Mouse (Mus musculus) brown adipose tissue, adult 24 weeks (tissue): ENCODE data around the gene Aven. TPM values are rescaled to one million over a fixed set of nuclear protein-coding genes. Genes with fewer than 3 reads are reported as not detected.

Experiments
- H3K27ac ChIP-seq: fragments of 200-500 bp; replicated peaks from 2 replicates; pipeline ENCODE4 v1.5.1; 2012; ENCODE audit warnings: low read depth, mild to moderate bottlenecking, low read length
- H3K4me1 ChIP-seq: fragments of 200-500 bp; 2 replicates; pipeline ENCODE4 v1.6.1; 2012; ENCODE audit warnings: low read length, mixed read lengths; ENCODE audit not compliant: control insufficient read depth, insufficient read depth, insufficient read length
- H3K4me3 ChIP-seq: fragments of 200-500 bp; 2 replicates; pipeline ENCODE4 v1.5.1; 2012; ENCODE audit warnings: low read depth, mild to moderate bottlenecking, low read length, moderate library complexity; ENCODE audit not compliant: insufficient read depth
- polyA plus RNA-seq: library from polyadenylated mRNA; stranded (reverse); fragments of >200 nt; gene quantifications from 2 replicates; pipeline ENCODE4 v1.2.4, GENCODE M21; 2012; ENCODE audit not compliant: missing spikeins, insufficient read depth, insufficient read length

Gene Aven
- polyA plus RNA-seq, 1 experiment = 11.8 TPM

DNA sequence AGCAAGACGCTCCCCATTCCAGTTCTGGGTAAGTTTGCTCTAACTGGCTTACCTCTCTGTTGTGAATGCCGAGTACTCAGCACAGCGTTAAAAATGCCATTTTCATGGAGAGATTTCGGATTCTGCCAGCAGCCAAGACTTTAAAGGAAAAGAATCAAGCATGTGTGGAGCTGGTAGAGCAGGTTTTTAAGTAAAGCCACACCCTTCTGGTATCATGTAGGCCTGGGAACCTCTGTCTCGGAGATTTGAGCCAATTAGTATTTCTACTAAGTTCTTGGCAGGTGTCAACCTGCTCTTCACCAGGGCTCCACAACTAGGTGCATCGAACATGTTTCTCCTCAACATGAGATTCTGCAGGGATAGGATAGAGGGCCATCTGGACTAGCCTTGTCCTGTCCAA, 16.2 kb upstream of the Aven start:
- Histone ChIP-seq H3K4me1 (no peaks in the 10 kb centered on the region), H3K27ac (no peak overlapping the region), H3K4me3 (no peak overlapping the region)

DNA sequence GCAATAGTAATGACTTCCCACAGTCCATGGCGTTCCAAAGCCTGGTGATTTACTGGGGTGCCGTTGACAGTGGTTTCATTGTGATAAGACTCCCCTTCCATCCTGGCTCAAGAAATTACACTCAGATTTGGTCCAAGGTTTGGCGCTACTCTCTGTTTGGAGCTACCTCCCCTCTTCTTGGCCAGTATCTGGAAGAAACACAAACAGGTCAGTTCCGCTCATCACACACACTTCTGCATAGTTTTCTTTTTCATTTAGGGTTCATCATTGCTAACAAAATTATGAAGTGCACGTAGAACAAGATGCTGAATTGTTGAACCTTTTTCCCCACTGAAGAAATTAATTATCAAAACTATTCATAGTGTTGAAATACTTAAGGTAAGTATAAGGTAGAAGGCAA, 12.1 kb upstream of the Aven start, which contains the start of gene Chrm5:
Chrm5 (minus strand) TSS at position 101 of the 400 bp plus-strand sequence.
- no peak within 1 kb of the TSS for H3K4me3 ChIP-seq
- H3K4me1 ChIP-seq = no peaks in the 10 kb centered on the region
- H3K27ac ChIP-seq = no peak within 1 kb of the TSS

DNA sequence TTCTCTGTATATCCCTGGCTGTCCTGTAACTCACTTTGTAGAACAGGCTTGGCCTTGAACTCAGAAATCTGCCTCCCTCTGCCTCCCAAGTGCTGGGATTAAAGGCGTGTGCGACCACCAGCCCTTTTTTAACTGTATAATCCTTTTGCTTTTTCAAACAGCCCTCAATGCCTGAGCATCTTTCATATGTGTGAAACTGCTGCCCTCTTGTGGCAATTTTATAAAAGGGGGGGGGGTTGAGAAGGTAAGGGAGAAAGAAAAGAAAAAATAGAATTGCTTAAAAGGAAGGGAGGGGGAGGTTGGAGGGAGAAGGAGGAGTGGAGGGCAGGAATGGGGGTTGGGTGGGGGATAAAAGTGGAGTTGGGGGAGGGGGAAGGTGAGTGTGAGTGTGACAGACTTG, 11.2 kb upstream of the Aven start:
- H3K27ac ChIP-seq = no peak overlapping the region
- H3K4me3 ChIP-seq = no peak overlapping the region

GRCm38 (mm10) chr2:112482533-112483333, 10.0 kb upstream of the Aven start:
- H3K27ac ChIP-seq = no peak overlapping the region
- no peaks in the 10 kb centered on the region for H3K4me1 ChIP-seq
- no peak overlapping the region for H3K4me3 ChIP-seq

More for the DNA sequence above, 11.2 kb upstream of the Aven start:
- H3K4me1 ChIP-seq = no peaks in the 10 kb centered on the region

- no peak overlapping the region for H3K27ac ChIP-seq
- H3K4me3 ChIP-seq = no peak overlapping the region
- H3K4me1 ChIP-seq = no peaks in the 10 kb centered on the region
Measured at GRCm38 (mm10) chr2:112483334-112483651, 9.5 kb upstream of the Aven start.

DNA sequence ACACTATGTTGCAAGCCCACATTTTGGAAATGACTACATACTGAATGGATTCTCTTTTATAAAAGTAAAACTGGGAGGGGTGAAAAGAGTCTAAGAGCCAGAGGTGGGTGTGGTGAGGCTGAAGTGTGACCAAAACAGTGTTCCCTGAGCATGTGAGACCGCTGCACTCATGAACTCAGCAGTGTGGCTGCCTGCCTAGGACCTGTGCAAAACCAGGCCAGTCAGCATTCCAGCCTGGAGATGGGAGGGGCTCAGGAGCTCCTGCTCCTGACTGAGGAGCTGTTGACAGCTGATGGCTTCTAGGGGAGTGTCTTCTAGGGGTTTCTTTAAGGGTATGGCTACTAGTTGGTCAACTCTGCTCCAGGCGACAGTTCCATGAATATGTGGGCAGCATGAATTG, 7.9 kb upstream of the Aven start:
- H3K4me3 ChIP-seq = no peak overlapping the region
- no peaks in the 10 kb centered on the region for H3K4me1 ChIP-seq
- H3K27ac ChIP-seq = no peak overlapping the region

- Histone ChIP-seq H3K4me3 (no peak overlapping the region), H3K4me1 (no peaks in the 10 kb centered on the region), H3K27ac (no peak overlapping the region)
Measured at GRCm38 (mm10) chr2:112490483-112491196, 2.1 kb upstream of the Aven start.

GRCm38 (mm10) chr2:112491629-112492028, 1.1 kb upstream of the Aven start:
- H3K27ac ChIP-seq = no peak overlapping the region
- no peak overlapping the region for H3K4me3 ChIP-seq
- H3K4me1 ChIP-seq = no peaks in the 10 kb centered on the region

- Histone ChIP-seq H3K4me3 (peak overlapping the region; percentile 74), H3K27ac (peak overlapping the region; percentile 91), H3K4me1 (no peaks in the 10 kb centered on the region)
Measured at GRCm38 (mm10) chr2:112492431-112492855, 321 bp upstream of the Aven start.

GRCm38 (mm10) chr2:112493539-112494260, 936 bp downstream of the Aven start:
- peak overlapping the region; percentile 74 for H3K4me3 ChIP-seq
- no peaks in the 10 kb centered on the region for H3K4me1 ChIP-seq
- peak overlapping the region; percentile 61 for H3K27ac ChIP-seq

DNA sequence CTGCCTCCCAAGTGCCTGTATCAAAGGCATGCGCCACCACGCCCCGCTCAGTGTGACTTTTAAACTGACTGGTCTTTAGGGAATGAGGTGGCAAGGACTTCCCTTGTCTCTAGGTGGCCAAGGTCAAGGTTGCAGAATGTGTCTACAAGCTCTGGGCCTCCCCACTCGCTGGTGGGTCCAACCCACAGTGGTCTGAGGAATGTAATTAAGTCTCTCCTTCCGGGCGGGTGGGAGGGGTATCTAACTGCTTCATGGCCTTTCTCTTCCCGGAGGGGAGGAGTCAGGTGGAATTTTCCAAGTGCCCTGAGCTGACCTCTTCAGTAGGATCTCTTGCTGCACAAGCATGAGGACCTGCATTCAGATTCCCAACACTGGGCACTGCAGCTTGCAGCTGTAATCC, 5.1 kb downstream of the Aven start:
- Histone ChIP-seq H3K27ac (no peak overlapping the region), H3K4me1 (no peaks in the 10 kb centered on the region)

DNA sequence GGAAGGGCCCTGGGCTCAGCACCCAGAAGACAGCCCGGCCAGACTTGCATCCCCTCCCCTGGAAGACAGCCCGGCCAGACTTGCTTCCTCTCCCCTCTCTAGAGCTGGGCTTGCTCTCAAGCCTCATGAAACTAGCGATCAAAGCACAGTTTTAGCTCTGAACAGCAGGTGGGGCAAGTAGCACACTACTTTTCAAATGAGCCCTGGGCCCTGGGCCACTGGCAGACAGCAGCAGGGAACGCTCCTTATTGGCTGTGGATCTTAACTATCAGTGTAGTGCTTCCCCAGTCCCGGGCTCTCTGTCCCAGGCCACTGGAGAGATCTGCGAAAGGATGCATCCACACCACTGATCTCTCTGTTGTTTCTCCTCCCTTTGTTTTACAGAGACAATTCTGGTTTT, 8.4 kb downstream of the Aven start:
- Histone ChIP-seq H3K4me1 (no peaks in the 10 kb centered on the region), H3K27ac (no peak overlapping the region), H3K4me3 (no peak overlapping the region)

More for the DNA sequence above, 5.1 kb downstream of the Aven start:
- no peak overlapping the region for H3K4me3 ChIP-seq

DNA sequence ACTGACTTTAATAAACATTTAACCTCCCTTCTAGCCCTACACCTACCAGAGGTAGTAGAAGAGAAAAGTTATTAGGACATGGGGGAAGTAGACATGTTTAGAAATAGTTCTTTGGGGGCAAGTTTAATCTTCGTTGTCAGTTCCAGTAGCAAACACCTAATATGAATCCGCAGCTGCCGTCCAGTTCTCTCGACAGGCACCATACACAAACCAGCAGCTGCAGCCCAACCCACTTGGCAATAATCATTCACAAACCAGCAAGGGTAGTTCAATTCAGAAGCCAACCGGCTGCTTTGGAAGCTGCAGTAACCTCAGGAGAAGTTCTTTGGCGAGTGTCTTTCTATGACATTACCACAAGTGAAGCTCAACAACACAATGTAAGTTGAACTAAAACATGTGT, 11.2 kb downstream of the Aven start:
- Histone ChIP-seq H3K4me1 (no peaks in the 10 kb centered on the region), H3K27ac (no peak overlapping the region), H3K4me3 (no peak overlapping the region)

DNA sequence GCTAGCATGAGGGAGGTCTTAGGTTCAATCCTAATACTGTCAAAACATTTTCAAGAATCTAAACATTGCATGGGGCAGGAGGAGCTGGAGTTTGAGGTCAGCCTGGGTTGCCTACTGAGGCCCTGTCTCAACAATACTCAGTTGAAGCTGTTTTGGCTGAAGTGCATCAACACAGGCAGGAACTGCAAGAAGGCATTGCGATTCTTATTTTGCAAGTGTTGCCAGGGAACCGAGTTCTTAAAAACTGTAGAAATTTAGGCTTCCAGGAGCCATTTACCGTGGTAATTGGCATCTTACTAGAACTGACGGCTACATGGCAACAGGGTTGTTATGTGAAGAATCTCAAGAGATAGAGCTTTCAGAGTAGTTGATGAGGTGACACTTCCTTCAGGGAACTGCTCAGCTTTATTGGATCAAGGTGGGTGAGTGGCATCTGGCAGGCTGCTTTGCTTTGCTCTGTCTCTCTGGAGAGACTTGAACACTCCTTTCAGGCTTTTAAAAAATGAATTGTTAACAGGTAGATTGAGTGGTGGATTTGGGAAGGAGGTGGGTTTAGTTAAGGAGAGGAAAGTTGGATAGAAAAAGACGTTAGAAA, 14.2 kb downstream of the Aven start:
- Histone ChIP-seq H3K4me3 (no peak overlapping the region), H3K27ac (no peak overlapping the region), H3K4me1 (no peaks in the 10 kb centered on the region)

- Histone ChIP-seq H3K27ac (no peak overlapping the region), H3K4me1 (no peaks in the 10 kb centered on the region), H3K4me3 (no peak overlapping the region)
Measured at GRCm38 (mm10) chr2:112507444-112507843, 14.7 kb downstream of the Aven start.
